Mouse (Mus musculus) embryo, embryonic 11.5 days (tissue): ENCODE results near the gene Inka2.
"Not testable (repeated sequence)": the region's sequence is repeated elsewhere in the genome, so short reads cannot be mapped to it uniquely, and the experiment has no call there.

Source experiments
- DNase-seq: peaks from one replicate; pipeline ENCODE4 v3.0.0-alpha.2; 2012; ENCODE audit warnings: low read depth, low spot score

The Inka2 gene

DNA sequence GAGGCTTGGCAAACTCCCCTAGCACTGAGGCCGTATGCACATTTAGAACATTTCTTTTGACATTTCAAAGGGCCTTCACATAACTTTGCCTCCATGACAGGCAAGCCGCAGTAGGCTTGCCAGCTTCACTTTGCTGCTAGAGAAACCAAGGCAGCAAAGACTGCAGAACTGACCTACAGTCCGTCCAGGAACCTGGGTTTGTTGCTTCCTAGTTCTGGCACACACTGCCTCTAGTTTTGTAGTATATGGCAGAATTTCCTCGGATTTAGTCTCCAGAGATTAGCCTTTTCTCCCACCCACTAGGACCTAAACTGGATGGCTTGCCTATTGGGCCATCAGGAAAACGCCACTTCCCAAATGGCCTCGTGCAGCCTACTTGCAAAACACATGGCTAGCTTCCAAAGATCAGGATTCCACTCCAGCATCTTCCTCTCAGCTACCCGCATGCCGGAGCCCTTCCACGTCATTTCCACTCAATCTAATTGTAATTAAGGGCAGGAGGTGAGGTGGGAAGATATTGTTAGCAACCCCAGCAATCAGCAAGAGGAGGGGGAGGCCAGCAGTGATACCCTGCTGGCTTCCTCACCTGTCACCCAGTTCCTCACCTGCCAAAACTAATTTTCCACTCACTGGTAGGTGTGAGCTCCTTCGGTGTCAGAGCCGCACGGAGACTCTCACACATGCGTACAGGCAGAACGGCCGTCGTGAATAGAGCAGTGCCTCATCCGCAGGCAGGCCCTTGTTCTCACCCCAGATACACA lies 7.8 kb upstream of the Inka2 start:
- no peak for DNase-seq

DNA sequence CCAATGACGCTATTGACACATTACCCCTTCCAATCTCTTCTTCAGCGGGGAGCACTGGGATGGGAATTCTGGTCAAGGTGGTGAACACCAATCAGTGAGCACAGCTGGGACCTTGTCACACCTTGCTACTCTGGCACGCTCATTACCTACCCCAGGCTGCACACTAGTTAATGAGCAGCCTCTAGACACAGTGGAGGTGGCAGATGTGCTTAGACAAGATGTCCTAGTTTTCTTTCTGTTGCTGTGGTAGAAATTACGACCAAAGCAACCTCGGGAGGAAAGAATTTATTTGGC lies 7.3 kb upstream of the Inka2 start:
- no peak for DNase-seq

DNA sequence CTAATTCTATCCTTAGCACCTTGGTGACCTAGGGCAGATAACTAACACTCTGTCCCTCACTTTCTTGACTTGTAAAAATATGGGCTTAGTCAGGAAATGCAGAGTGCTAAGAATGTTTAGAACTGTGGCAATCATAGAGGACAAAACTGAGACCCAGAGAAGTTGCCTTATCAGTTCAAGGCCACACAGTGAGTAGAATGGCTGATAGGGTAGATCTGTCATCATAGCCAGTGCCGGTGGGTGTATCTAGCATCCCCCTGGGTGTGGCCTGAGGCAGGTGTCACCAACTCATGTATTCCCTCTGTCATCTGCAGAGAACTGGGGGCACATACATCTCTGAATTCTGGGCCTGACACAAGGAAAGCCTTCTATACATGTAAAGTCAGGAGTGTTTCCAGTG lies 6.1 kb upstream of the Inka2 start:
- DNase-seq = no peak

DNA sequence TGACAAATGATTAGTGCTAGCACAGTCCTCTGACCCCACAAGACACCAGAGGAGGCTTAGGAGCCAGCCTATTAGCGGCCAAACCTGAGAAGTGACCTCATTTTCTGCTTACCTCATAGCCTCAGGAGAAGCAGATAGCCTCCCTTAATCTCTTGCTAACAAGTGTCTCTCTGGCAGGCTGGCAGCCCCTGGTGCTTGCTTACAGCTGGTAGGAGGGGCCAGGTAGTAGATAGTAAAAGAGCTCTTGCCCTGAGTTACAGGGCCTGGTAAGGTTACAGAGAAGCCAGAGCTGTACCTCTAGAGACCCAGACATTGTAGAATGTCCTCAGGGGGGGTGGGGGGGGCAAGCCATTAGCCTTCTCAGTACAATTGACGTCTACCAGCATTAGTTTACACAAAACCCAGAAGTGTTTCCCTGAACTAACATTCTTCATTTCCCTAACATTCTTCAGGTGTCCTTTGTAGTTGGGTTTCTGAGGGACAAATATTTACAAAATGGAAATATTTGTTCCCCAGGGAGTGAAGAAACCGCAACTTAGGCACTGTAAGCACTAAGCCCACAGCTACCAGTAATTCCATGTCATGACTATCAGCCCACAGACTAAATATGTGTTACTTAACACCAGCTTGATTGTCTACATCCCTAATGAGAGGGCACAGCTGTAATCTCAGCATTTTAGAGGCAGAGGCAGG lies 5.0 kb upstream of the Inka2 start:
- DNase-seq = no peak

DNA sequence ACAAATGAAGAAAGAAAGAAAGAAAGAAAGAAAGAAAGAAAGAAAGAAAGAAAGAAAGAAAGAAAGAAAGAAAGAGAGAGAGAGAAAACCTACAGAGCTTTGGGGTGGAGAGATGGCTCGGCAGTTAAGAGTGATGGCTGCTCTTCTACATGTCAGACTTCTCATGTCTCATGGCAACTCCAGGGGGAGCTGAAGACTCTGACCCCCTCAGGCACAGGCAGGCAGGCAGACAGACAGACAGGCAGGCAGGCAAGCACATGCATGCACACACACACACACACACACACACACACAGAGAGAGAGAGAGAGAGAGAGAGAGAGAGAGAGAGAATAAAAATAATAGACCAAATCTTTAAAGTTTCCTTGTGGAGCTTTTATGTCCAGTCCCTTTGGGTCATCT lies 3.6 kb upstream of the Inka2 start:
- DNase-seq = not testable (repeated sequence)

DNA sequence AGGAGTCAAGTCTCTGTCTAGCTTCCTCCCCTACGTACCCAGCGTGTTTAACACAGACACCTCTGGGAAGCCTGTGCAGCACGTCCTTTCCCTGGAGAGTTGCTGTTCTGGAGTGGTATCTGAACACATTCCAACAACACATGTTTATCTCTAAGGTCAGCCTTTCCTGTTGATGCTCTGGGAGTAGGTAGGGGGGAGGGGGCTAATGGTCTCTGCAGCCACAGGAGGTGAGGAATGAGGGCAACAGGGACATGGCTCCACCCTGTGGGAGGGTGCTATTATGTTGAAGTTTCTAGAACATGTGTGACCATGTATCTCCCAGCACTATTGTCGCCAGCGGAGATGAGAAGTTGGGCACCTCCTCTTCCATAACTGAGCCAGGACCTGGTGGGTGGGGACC lies 3.0 kb upstream of the Inka2 start:
- no peak for DNase-seq

DNA sequence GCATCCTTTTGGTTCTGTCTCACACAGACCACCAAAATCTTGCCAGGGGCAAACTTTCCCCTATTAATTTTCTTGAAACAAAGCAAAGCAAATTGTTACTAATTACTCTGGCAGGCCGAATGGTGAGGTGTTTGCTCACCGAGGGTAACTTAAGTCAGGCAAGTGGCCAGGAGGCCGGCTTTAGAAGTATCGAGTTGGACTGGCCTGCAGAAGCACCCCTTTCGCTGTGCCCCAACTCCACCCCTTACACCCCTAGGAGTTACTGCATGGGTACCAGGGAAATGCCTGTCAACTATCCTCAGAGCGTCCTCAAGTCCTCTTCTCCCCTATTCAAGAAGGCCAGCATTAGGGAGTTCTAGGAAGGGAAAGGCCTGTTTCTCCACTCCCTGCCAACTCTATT lies 828 bp upstream of the Inka2 start:
- no peak for DNase-seq

DNA sequence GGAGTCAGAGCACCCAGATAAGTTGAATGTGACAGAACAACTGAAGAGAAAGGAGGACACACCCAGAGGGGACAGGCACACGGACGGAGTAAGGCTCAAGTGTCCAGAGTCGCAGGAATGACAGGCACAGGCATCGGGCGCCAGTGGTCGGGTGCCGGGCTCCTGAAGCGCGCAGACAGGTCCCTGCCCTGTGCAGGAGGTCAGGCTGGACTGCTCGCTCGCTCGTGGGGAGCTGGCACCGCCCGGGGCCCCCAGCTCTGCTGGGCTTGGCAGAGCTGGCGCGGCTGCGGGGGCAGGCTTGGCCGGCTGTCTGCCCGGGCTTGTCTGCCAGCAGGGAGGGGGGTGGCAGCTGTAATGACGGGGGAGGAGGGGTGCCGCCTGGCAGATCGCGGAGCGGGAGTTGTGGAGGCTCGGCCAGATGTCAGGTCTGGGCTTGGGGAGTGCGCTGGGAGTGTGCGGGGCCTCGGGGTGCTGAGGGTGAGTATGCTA lies 706 bp downstream of the Inka2 start:
- no peak for DNase-seq

DNA sequence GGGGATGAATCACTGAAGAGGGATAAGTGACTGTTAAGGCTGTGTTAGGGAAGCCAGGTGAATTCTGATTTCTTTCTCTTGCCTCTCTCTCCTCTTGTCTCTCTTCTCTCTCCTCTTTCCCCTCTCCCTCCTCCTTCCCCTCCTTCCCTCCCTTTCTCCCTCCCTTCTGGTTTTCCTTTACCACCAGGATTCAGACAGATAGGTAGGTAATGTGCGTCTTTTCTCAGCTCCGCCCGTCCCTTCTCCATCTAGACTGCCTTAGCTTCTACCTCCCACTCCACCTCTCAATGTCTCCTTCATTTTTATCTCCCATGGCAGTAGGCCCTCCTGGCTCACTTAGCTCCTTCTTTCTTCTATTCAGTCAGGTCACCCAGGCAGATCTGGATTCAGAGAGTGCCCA lies 1.2 kb downstream of the Inka2 start:
- no peak for DNase-seq

DNA sequence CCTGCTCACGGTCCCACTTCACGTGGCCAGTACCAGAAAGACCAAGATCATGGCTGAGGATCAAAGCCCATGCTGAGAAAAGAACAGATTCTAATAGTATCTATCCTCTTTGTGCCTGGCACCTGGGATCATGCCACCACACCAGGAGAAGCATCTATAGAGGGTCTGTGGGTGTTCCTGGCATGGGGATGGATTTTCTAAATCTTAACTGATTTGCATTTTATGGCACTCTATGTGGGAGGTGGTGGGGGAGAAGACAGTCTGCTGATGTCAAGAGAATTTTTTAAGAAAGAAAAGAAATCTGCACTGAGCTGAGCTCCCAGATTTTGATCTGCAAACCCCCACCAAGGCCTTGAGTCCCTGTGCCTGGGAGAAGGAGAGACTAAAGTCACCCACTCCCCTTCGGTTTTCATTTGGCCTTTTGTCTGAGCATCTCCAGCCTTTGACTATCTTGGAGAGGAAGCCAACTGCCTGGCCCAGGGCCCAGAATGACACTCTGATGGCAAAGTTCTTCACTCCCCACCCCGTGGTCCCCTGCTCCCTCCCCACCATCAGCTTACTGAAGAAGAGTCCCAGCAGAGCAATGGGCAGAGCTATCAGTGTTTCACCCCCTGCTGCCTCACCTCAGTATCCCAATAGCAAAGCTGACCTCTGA lies 2.1 kb downstream of the Inka2 start:
- no peak for DNase-seq

DNA sequence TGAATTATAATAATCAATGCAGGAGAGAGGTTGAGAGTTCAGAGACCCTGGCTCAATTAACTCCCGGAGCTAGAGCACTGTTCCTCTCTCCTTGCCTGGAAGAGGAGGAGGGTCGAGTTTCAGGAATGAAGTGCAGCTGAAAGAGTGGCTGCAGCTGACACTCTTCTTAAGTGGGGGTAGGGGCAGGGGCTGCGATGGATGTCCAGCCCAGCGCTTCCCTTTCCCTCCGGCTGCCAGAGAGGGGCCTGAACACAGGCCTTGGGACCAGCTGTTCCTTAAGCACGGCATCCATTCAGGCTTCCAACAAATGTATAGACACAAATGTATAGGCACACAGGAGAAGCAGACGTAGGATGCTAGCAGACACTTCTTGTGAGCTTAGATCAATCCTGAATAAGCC lies 3.2 kb downstream of the Inka2 start:
- no peak for DNase-seq

DNA sequence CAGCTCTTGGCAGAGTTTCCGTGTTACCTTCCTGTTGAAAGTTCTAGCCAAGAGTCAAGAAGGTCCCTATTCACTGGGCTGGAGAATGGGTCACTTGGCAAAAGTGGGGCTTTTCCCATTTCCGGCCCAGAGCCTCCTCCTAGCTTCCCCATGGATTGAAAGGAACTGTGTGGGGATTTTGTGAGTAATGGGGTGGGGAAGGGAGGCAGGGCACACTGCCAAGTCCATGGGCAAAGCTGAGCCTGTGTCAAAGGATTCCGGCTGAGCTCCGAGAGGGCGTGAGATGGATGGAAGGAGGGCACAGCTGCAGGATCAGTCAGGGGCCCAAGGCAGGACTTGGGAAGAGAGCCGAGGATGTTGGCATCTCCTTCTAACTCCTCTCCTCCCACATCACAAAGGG lies 5.8 kb downstream of the Inka2 start:
- DNase-seq = no peak

DNA sequence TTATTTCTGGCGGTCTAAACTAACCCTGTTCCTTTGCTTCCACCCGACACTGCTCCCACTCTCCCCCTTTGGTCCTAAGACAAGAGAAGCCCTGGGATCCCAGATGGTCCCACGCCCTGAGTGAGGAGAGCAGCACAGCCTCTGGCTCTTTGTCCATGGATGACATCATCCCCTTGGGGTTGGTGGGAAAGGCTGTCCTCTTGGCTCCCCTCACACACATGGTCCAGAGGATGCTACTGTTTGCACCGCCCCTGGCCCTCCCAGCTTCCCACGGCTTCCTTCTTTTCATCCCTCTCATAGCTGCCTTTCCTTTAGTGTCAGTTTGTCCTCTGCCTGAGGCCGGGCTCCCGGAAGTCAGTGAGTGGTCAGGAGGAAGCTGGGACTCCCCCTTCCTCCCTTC lies 7.3 kb downstream of the Inka2 start:
- no peak for DNase-seq

DNA sequence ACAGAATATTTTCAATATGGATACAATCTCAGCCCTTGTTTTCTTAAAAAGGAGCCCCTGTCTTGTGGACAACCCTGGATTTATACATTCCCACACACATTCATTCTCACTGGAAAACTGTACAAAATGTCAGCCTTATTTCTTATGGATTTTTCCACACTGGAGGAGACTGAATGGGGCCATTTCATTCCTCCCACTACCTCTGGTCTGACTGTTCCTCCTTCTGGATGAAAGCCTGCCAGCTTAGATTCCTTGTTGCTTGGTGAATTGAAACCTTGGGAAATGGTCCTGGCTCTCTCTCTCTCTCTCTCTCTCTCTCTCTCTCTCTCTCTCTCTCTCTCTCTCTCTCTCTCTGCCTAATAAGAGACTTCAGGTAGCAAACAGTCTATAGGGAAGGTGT lies 8.4 kb downstream of the Inka2 start:
- DNase-seq = no peak

DNA sequence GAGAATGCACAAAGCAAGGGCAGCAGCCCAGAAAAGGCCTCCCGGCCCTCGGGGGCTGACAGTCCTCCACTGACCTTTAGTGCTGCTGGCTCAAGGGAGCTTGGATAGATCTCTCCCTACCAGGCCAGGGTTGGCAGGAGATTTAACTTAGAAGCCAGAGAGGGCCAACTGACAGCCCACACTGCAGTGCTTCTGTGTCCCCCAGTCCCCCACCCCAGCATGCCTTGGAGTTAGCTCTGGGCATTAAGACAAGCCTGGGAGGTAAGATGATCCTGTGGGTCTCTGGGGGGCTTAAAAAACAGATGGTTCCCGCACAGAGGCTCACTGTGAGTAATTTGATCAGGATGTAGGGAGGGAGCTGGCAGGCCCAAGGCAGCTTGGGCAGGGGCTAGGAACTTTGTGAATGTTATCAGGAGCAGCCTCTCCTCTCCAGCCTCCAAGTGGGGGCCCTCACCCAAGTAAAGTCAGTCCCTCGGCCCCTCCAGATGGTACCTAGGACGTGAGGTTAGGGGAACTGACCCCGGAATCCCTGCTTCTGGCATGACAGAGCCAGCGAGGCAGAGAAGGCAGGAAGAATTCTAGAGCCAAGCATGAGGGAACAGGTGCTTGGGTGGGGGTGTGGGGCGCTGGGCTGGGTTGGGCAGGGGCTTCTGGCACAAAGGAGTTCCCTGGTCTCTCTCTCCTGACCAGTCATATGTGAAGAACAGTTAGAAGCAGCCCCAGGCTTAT lies 9.9 kb downstream of the Inka2 start:
- no peak for DNase-seq

DNA sequence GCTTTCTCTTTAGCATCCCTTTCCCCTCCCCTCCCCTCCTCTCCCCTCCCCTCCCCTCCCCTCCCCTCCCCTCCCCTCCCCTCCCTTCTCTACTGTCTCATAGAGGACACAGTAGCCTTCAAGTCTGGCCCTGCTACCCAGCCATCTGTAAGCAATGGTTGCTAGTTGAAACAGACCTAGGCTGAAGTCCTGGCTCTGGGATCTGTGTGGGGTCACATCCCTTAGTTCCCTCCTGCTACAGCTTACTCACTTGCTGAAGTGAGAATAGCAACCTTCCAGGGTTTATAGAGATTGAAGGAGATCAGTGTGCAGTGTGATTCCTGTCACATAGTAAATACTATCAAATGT lies 10.4 kb downstream of the Inka2 start:
- DNase-seq = no peak

DNA sequence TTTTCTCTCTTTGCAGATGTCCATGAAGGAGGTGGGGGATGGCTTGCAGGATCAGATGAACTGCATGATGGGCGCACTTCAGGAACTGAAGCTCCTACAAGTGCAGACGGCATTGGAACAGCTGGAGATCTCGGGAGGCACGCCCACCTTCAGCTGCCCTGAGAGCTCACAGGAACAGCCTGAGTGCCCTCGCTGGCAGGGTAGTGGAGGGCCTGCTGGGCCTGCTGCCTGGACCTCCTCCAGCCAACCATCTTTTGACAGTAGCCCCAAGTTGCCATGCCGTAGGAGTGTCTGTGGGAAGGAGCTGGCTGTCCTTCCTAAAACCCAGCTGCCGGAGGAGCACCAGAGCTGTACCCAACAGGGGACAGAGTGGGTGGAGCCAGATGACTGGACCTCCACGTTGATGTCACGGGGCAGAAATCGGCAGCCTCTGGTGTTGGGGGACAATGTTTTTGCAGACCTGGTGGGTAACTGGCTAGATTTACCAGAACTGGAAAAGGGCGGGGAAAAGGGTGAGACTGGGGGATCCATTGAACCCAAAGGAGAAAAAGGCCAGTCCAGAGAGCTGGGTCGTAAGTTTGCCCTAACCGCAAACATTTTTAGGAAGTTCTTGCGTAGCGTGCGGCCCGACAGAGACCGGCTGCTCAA lies 12.1 kb downstream of the Inka2 start:
- no peak for DNase-seq

DNA sequence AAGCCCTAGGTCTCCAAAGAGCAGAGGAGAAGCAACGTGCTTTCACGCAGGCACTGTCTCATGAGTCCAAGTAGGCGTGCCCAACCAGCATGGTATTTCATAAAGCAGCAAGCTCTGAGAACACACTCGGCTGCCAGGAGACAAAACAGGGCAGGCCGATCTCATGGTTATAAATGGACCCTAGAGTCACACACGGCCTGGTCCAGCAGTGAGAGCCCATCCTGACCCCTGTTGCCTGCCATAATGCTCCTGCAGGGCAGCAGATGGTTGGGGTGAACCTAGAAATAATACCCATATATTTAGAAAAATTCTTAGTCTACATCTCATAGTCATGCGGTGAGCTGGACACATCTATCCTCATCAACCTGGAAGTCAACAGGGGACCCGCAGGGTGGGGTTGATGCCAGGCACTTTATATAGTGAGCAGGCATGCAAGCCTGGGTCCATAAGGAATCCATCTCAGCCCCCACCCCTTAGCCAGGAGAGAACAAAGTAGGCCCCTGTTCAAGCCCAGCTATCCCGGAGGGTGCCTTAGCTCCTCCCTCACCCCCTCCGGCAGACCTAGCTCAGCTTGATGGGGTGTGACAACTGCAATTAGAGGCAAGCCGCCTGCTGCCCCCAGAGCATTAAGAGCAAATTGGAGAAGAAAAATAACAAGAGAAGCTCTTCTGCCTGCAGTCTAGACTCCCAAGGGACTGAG lies 13.6 kb downstream of the Inka2 start:
- no peak for DNase-seq

DNA sequence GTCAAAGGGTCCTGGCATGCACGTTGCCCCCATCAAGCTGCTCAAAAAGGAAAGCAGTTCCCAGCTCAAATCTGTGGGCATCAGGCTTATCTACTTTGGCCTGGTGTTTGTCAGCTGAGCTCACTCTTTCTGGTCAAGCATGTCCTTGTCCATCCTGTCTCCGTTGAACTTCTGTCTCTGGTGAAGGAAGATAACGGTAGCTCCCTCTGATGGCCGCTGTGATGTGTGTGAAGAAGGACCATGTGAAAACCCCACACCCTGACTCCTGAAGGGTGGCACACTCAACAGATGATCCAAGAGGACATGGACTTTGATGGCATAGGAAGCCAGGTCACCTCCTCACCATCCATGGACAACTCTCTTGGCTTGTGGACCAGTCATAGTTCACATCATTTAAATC lies 14.3 kb downstream of the Inka2 start:
- DNase-seq = no peak

DNA sequence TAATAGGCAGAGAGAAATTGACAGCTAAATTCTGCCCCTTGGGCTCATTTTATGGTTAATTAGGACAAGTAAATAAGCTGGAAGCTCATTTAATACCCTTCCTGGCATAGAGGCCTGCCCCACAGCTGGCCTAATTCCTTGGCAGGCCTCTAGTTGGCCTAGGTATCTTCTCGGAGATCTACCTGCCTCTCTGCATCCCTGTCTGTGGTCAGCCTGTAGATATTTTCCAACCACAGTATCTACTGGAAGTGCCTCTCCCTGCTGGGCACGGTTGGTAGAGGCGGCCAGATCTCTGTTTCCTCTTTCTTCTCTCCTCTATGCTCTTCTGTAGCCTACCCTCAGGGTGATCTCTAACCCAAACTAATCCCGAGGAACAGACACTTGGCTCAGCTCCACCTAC lies 15.6 kb downstream of the Inka2 start:
- DNase-seq = no peak

DNA sequence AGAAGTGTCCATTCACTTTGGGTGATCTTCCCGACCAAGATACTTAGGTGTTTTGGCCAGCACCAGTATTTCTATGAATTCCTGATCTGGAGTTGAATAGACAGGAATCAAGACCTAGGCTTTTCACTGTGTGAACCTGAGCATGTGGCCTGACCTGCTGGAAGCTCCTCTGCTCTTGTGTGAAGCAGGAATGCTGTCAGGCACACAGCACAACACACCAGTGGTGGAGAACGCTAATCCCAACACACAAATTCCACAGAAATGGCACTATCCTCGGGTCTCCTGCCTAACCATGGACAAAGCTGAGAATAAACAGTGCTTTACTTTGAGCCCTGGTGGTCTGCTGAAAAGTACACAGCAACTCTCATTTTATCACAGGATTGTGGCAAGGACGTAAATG lies 16.1 kb downstream of the Inka2 start:
- no peak for DNase-seq
